Mouse (Mus musculus): ENCODE data around the gene Zc3hc1. TPM values are rescaled to one million over a fixed set of nuclear protein-coding genes. Genes with fewer than 3 reads are reported as not detected.

Zc3hc1 gene
- total and polyA plus RNA-seq, 3 experiments = 13.4 to 16.2 (median 16.0) TPM

GRCm38 (mm10) chr6:30347288-30347801 is 43.5 kb downstream of the Zc3hc1 start:
- H3K4me3 ChIP-seq = no peak overlapping the region
- no peak overlapping the region for H3K9ac ChIP-seq (ENCODE audit: low read depth, low read length)
- H3K4me1 ChIP-seq (ENCODE audit: control insufficient read depth, insufficient read depth, low read length) = peaks cover 2% of the 10 kb centered on the region; the same call in 1 of the 2 replicates
- TF ChIP-seq POLR2A (IDR thresholded peaks at IDR 0.05; ENCODE audit: insufficient read depth, low read depth, low read length) = no peak
- no peak for TF ChIP-seq EP300 (IDR thresholded peaks at IDR 0.05; ENCODE audit: insufficient read depth, low read depth, low read length)
- no peak for TF ChIP-seq CTCF (IDR thresholded peaks at IDR 0.05)
- no peaks in the 10 kb centered on the region for H3K36me3 ChIP-seq (ENCODE audit: control insufficient read depth, insufficient read depth, low read length)
- H3K27me3 ChIP-seq (ENCODE audit: control insufficient read depth, insufficient read depth, low read length) = no peaks in the 10 kb centered on the region
- no peaks in the 10 kb centered on the region for H3K79me2 ChIP-seq (replicated peaks; ENCODE audit: control insufficient read depth, insufficient read depth, low read length)
- 93% methylated on average over 4 of the region's 4 CpGs for WGBS
- intact Hi-C loops (cut with DNase I) = no loop called here
- H3K27ac ChIP-seq = no peak overlapping the region
- DNase-seq = no peak

GRCm38 (mm10) chr6:30346737-30347136 is 44.1 kb downstream of the Zc3hc1 start:
- intact Hi-C loops (cut with DNase I) = no loop called here
- Histone ChIP-seq H3K79me2 (replicated peaks; ENCODE audit: control insufficient read depth, insufficient read depth, low read length) (no peaks in the 10 kb centered on the region), H3K4me3 (no peak overlapping the region), H3K36me3 (ENCODE audit: control insufficient read depth, insufficient read depth, low read length) (no peaks in the 10 kb centered on the region), H3K4me1 (ENCODE audit: control insufficient read depth, insufficient read depth, low read length) (peaks cover 2% of the 10 kb centered on the region; the same call in 1 of the 2 replicates), H3K9ac (ENCODE audit: low read depth, low read length) (no peak overlapping the region), H3K27ac (no peak overlapping the region), H3K27me3 (ENCODE audit: control insufficient read depth, insufficient read depth, low read length) (no peaks in the 10 kb centered on the region)
- TF ChIP-seq POLR2A (IDR thresholded peaks at IDR 0.05; ENCODE audit: insufficient read depth, low read depth, low read length) (no peak), CTCF (IDR thresholded peaks at IDR 0.05) (no peak), EP300 (IDR thresholded peaks at IDR 0.05; ENCODE audit: insufficient read depth, low read depth, low read length) (no peak)
- 14% methylated on average over 6 of the region's 6 CpGs for WGBS
- DNase-seq = peak; percentile 49 to 68

- Histone ChIP-seq H3K27ac (peak overlapping the region; percentile 10), H3K4me1 (ENCODE audit: control insufficient read depth, insufficient read depth, low read length) (peaks cover 2% of the 10 kb centered on the region; the same call in 1 of the 2 replicates), H3K4me3 (no peak overlapping the region), H3K36me3 (ENCODE audit: control insufficient read depth, insufficient read depth, low read length) (no peaks in the 10 kb centered on the region), H3K79me2 (replicated peaks; ENCODE audit: control insufficient read depth, insufficient read depth, low read length) (no peaks in the 10 kb centered on the region), H3K9ac (ENCODE audit: low read depth, low read length) (no peak overlapping the region), H3K27me3 (ENCODE audit: control insufficient read depth, insufficient read depth, low read length) (no peaks in the 10 kb centered on the region)
- DNase-seq = peak; percentile 40 to 51
- intact Hi-C loops (cut with DNase I) = no loop called here
- WGBS = 35% methylated on average over 6 of the region's 6 CpGs
- TF ChIP-seq POLR2A (IDR thresholded peaks at IDR 0.05; ENCODE audit: insufficient read depth, low read depth, low read length) (no peak), CTCF (IDR thresholded peaks at IDR 0.05) (no peak), EP300 (IDR thresholded peaks at IDR 0.05; ENCODE audit: insufficient read depth, low read depth, low read length) (peak; percentile 66; the same call in 1 of the 2 replicates)
Measured at GRCm38 (mm10) chr6:30344032-30344431, 46.8 kb downstream of the Zc3hc1 start.

GRCm38 (mm10) chr6:30340231-30340873 is 50.5 kb downstream of the Zc3hc1 start:
- Histone ChIP-seq H3K4me1 (ENCODE audit: control insufficient read depth, insufficient read depth, low read length) (peaks cover 3% of the 10 kb centered on the region; the same call in 1 of the 2 replicates), H3K79me2 (replicated peaks; ENCODE audit: control insufficient read depth, insufficient read depth, low read length) (no peaks in the 10 kb centered on the region), H3K27me3 (ENCODE audit: control insufficient read depth, insufficient read depth, low read length) (no peaks in the 10 kb centered on the region), H3K4me3 (no peak overlapping the region), H3K9ac (ENCODE audit: low read depth, low read length) (no peak overlapping the region), H3K36me3 (ENCODE audit: control insufficient read depth, insufficient read depth, low read length) (no peaks in the 10 kb centered on the region), H3K27ac (no peak overlapping the region)
- TF ChIP-seq POLR2A (IDR thresholded peaks at IDR 0.05; ENCODE audit: insufficient read depth, low read depth, low read length) = no peak
- no peak for TF ChIP-seq CTCF (IDR thresholded peaks at IDR 0.05)
- TF ChIP-seq EP300 (IDR thresholded peaks at IDR 0.05; ENCODE audit: insufficient read depth, low read depth, low read length) = no peak
- no peak for DNase-seq
- intact Hi-C loops (cut with DNase I) = no loop called here
- 53% methylated on average over 4 of the region's 4 CpGs for WGBS

- peak overlapping the region; percentile 67 for H3K27ac ChIP-seq
- peak; percentile 76 to 87 for DNase-seq
- H3K79me2 ChIP-seq (replicated peaks; ENCODE audit: control insufficient read depth, insufficient read depth, low read length) = no peaks in the 10 kb centered on the region
- H3K9ac ChIP-seq (ENCODE audit: low read depth, low read length) = no peak overlapping the region
- no peaks in the 10 kb centered on the region for H3K27me3 ChIP-seq (ENCODE audit: control insufficient read depth, insufficient read depth, low read length)
- intact Hi-C loops (cut with DNase I) = loop anchor here (2.0 kb wide), 1 partner anchor 38 kb away; no protein-coding TSS in a partner anchor
- H3K4me3 ChIP-seq = no peak overlapping the region
- TF ChIP-seq EP300 (IDR thresholded peaks at IDR 0.05; ENCODE audit: insufficient read depth, low read depth, low read length) = peak; percentile 74
- TF ChIP-seq POLR2A (IDR thresholded peaks at IDR 0.05; ENCODE audit: insufficient read depth, low read depth, low read length) = peak; percentile 50; the same call in 1 of the 2 replicates
- peak; percentile 30 for TF ChIP-seq CTCF (IDR thresholded peaks at IDR 0.05)
- no peaks in the 10 kb centered on the region for H3K36me3 ChIP-seq (ENCODE audit: control insufficient read depth, insufficient read depth, low read length)
- WGBS = 6% methylated on average over 5 of the region's 5 CpGs
- peaks cover 2% of the 10 kb centered on the region; the same call in 1 of the 2 replicates for H3K4me1 ChIP-seq (ENCODE audit: control insufficient read depth, insufficient read depth, low read length)
Measured at GRCm38 (mm10) chr6:30336912-30337311, 53.9 kb downstream of the Zc3hc1 start.

- Histone ChIP-seq H3K4me3 (no peak overlapping the region), H3K9ac (ENCODE audit: low read depth, low read length) (no peak overlapping the region), H3K27me3 (ENCODE audit: control insufficient read depth, insufficient read depth, low read length) (no peaks in the 10 kb centered on the region), H3K79me2 (replicated peaks; ENCODE audit: control insufficient read depth, insufficient read depth, low read length) (no peaks in the 10 kb centered on the region), H3K36me3 (ENCODE audit: control insufficient read depth, insufficient read depth, low read length) (no peaks in the 10 kb centered on the region), H3K4me1 (ENCODE audit: control insufficient read depth, insufficient read depth, low read length) (peaks cover 2% of the 10 kb centered on the region; the same call in 1 of the 2 replicates), H3K27ac (no peak overlapping the region)
- DNase-seq = no peak
- no peak for TF ChIP-seq CTCF (IDR thresholded peaks at IDR 0.05)
- 50% methylated on average over 4 of the region's 4 CpGs for WGBS
- intact Hi-C loops (cut with DNase I) = no loop called here
Measured at GRCm38 (mm10) chr6:30332262-30332661, 58.6 kb downstream of the Zc3hc1 start.
